Mouse (Mus musculus) macrophage (primary cell): ENCODE data around the gene Artn. TPM values are rescaled to one million over a fixed set of nuclear protein-coding genes. Genes with fewer than 3 reads are reported as not detected.

Experiments
- H3K27ac ChIP-seq: fragments of 350-480 bp; formaldehyde crosslinking; 2 replicates; pipeline ENCODE4 v1.9.0; 2021
- H3K36me3 ChIP-seq: fragments of 350-480 bp; formaldehyde crosslinking; 2 replicates; pipeline ENCODE4 v1.9.0; 2021; ENCODE audit errors: inconsistent target
- H3K4me3 ChIP-seq: fragments of 350-480 bp; formaldehyde crosslinking; 2 replicates; pipeline ENCODE4 v1.9.0; 2021; ENCODE audit errors: inconsistent target
- H3K79me2 ChIP-seq: fragments of 350-480 bp; formaldehyde crosslinking; 2 replicates; pipeline ENCODE4 v1.9.0; 2021; ENCODE audit errors: inconsistent target
- WGBS: methylation state at CpG from one replicate; pipeline ENCODE4 v1.1.7; 2026; ENCODE audit warnings: inconsistent platforms; ENCODE audit not compliant: missing documents; 5-methylcytosine and 5-hydroxymethylcytosine counted together
- polyA plus RNA-seq: library from polyadenylated mRNA; stranded (reverse); fragments of 250-400 nt; gene quantifications from 3 replicates; pipeline ENCODE4 v1.2.4, GENCODE M21; 2018; ENCODE audit warnings: inconsistent platforms

The Artn gene
- polyA plus RNA-seq, 1 experiment from 2014 or later = not detected

DNA sequence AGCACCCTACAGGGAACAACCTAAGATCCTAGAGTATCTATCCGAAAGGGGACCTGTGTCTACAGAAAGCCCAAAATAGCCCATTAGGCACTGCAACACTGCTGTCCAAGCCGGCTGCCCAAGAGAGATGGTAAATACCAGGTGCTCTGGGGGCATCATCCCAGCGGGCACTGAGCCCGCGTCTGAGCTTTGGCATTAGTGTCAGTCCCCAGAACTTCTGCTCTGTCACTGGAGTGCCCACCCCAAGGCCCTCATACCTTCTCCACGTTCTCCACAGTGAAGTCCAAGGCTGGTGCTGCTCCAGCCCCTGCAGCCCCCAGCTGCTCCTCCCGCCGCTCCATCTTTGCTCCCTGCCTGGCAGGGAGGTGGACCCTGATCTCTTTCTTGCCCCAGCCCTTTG lies 15.5 kb downstream of the Artn start:
- Histone ChIP-seq H3K36me3 (peaks cover 9% of the 10 kb centered on the region), H3K79me2 (peaks cover 48% of the 10 kb centered on the region), H3K4me3 (peak overlapping the region; percentile 97), H3K27ac (peak overlapping the region; percentile 80; the same call in 1 of the 2 replicates)
- WGBS = 25% methylated on average over 8 of the region's 8 CpGs

DNA sequence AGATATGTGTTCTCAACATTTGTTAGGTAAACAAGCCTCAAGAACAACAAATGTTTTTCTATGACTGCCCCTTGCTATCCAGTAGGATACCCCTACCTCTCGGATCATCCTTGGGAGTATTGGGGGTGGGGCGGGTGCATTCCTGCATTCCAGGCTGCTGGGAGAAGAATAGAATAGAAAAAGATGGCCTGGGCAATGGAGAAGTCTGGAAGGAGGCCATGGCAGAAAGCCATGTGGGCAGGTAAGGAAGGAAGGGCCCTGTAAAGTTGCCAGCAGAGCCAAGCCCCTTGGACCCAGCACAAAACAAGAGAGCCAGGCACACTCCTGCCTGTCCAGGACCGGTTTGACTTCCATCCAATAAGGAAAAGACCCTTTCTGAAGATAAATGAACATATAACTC lies 16.1 kb downstream of the Artn start:
- Histone ChIP-seq H3K4me3 (no peak overlapping the region), H3K36me3 (peaks cover 9% of the 10 kb centered on the region), H3K79me2 (peaks cover 52% of the 10 kb centered on the region), H3K27ac (no peak overlapping the region)
- WGBS = 83% methylated on average over 3 of the region's 3 CpGs

DNA sequence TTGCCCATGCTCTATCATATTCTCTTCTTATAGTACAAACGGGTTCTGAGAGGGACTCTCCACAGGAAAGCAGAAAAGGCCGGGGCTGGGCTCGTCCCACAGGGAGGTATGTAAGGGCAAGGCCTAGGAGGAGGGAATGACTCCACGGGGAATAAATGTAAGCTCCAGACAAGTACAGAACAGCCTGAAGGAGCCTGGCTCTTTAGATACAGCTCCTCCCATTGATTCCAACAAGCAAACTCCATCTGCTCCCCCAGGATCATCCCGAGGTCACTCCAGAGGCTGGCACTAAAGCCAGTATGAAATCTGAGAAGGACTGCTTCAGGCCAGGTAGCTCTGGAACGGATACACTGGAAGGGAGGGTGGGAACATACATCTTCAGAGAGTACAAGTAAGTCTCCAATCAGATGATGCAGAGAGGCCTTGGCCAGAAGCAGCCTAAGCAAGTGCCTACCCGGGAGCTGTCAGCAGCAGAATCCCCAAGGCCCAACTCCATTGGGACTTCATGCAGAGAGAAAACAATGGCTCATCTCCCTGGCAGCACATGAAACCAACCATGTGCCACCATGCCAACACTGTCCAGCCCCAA lies 16.8 kb downstream of the Artn start:
- peaks cover 9% of the 10 kb centered on the region for H3K36me3 ChIP-seq
- WGBS = 94% methylated on average over 7 of the region's 7 CpGs
- peaks cover 54% of the 10 kb centered on the region for H3K79me2 ChIP-seq
- H3K4me3 ChIP-seq = no peak overlapping the region
- no peak overlapping the region for H3K27ac ChIP-seq

DNA sequence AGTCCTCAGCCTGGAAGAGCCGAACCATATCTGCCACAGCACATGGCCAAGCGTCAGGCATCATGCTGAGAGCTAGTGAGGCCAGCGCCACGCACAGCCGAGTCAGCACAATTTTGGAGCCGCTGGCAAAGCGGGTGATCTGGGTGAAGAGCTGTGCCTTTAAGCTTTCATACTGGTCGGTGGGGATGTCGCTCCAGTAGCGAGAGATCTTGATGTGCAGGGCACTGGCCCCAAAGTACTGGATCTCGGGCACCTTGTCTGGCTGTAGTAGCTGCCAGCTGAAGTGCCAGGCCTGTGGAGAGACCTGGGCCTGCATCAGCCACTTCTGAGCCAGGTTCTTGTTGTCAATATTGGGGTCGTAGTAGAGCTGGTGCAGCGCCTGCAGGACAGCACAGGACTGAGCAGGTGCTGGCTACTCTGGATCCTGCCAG lies 17.4 kb downstream of the Artn start:
- Histone ChIP-seq H3K79me2 (peaks cover 60% of the 10 kb centered on the region), H3K4me3 (no peak overlapping the region), H3K36me3 (peaks cover 9% of the 10 kb centered on the region), H3K27ac (no peak overlapping the region)
- 95% methylated on average over 13 of the region's 13 CpGs for WGBS

GRCm38 (mm10) chr4:117908834-117909453 lies 20.6 kb downstream of the Artn start:
- WGBS = 92% methylated on average over 8 of the region's 8 CpGs
- peaks cover 29% of the 10 kb centered on the region for H3K36me3 ChIP-seq
- peaks cover 52% of the 10 kb centered on the region for H3K79me2 ChIP-seq
- H3K27ac ChIP-seq = no peak overlapping the region
- H3K4me3 ChIP-seq = no peak overlapping the region

- H3K4me3 ChIP-seq = no peak overlapping the region
- 100% methylated on average over 3 of the region's 3 CpGs for WGBS
- H3K36me3 ChIP-seq = peaks cover 48% of the 10 kb centered on the region
- H3K79me2 ChIP-seq = peaks cover 24% of the 10 kb centered on the region; the same call in 1 of the 2 replicates
- H3K27ac ChIP-seq = no peak overlapping the region
Measured at GRCm38 (mm10) chr4:117906196-117906595, 23.4 kb downstream of the Artn start.

DNA sequence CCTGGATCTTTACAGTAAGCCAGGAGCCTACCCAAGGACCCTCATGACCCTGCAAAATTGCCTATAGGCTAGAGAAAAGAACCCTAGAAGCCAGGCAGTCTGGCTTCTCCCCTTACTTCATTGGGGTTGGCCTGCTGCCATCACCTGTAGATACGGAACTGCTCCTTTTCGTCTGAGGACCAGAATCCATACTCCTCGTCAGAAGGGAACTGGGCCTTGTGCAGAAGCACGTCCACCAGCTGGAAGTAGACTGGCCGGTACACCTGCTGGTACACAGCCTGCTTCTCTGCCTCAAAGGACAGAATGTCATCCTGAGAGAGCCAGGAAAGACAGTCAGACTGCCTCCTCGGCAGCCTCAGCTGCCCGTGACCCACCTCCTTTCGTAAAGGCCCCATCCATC lies 24.8 kb downstream of the Artn start:
- Histone ChIP-seq H3K36me3 (peaks cover 62% of the 10 kb centered on the region), H3K27ac (no peak overlapping the region), H3K4me3 (no peak overlapping the region), H3K79me2 (peaks cover 18% of the 10 kb centered on the region; the same call in 1 of the 2 replicates)
- 96% methylated on average over 8 of the region's 8 CpGs for WGBS

DNA sequence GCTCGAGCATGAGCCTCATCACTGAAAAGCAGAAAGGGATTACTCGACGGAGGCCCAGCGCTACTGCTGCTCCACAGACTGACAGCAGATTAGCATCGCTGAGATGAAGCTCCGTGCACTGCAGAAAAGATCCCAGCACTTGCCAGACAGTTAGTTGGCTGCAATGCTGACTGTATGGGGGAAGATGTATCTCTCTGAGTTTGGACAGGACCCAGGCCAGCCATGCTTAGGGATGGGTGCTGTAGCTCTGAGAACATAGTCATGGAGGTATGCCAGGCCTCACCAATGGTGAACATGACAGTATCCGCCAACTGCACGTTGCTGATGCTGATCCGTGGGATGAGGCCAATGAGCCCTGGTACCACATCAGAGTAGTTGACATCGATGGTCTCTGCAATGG lies 25.5 kb downstream of the Artn start:
- H3K4me3 ChIP-seq = no peak overlapping the region
- H3K36me3 ChIP-seq = peaks cover 68% of the 10 kb centered on the region
- WGBS = 95% methylated on average over 10 of the region's 10 CpGs

GRCm38 (mm10) chr4:117898111-117898510 lies 31.5 kb downstream of the Artn start:
- 90% methylated on average over 3 of the region's 3 CpGs for WGBS
- H3K36me3 ChIP-seq = peaks cover 73% of the 10 kb centered on the region
- no peak overlapping the region for H3K27ac ChIP-seq
- no peaks in the 10 kb centered on the region for H3K79me2 ChIP-seq
- H3K4me3 ChIP-seq = no peak overlapping the region

More for the DNA sequence above, 25.5 kb downstream of the Artn start:
- Histone ChIP-seq H3K79me2 (peaks cover 12% of the 10 kb centered on the region; the same call in 1 of the 2 replicates), H3K27ac (no peak overlapping the region)

GRCm38 (mm10) chr4:117896031-117896430 lies 33.5 kb downstream of the Artn start:
- Histone ChIP-seq H3K36me3 (peaks cover 52% of the 10 kb centered on the region), H3K27ac (no peak overlapping the region), H3K79me2 (peaks cover 6% of the 10 kb centered on the region; the same call in 1 of the 2 replicates), H3K4me3 (no peak overlapping the region)
- WGBS = 100% methylated on average over 5 of the region's 6 CpGs

DNA sequence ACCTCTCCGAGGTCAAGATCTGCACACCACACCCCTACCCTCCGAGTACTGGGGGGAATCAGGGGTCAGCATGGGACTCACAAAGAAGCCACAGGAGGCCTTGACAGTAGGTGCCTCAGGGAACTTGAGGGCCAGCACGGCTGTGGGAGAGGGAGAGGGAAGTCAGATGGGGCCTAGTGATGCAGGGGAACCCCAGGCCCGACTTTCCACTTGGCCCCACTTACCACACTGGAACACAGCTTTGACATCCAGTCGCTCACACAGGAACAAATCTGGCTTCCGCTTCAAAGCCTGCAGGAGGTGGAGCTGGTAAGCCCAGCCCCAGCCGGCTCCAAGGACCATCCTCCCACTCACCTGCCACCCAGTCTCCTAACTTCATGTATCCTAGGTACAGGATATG lies 34.2 kb downstream of the Artn start:
- H3K36me3 ChIP-seq = peaks cover 45% of the 10 kb centered on the region
- H3K27ac ChIP-seq = no peak overlapping the region
- H3K4me3 ChIP-seq = no peak overlapping the region
- H3K79me2 ChIP-seq = peaks cover 10% of the 10 kb centered on the region; the same call in 1 of the 2 replicates
- 96% methylated on average over 7 of the region's 7 CpGs for WGBS

DNA sequence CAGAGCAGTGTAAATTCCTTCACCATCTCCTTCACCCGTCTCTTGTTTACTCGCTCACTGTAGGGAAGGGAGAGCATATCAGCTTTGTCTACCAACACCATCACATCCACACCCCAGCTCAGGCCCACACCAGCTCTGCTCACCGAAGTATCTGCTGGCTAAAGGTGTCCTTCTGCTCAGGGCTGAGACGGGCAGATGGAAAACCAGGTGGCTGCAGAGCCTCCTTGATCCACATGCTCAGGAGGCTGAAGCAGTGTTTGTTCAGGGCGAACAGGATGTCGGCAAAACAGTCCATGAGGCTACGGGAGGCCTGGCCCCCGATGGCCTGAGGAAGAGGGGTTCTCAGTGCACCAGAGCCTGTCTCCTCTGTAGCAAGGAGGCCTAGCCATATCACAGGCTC lies 35.0 kb downstream of the Artn start:
- Histone ChIP-seq H3K4me3 (no peak overlapping the region), H3K36me3 (peaks cover 37% of the 10 kb centered on the region), H3K79me2 (peaks cover 10% of the 10 kb centered on the region; the same call in 1 of the 2 replicates), H3K27ac (no peak overlapping the region)
- 92% methylated on average over 6 of the region's 8 CpGs for WGBS

GRCm38 (mm10) chr4:117893376-117893775 lies 36.2 kb downstream of the Artn start:
- Histone ChIP-seq H3K27ac (no peak overlapping the region), H3K79me2 (peaks cover 10% of the 10 kb centered on the region; the same call in 1 of the 2 replicates), H3K36me3 (peaks cover 25% of the 10 kb centered on the region; the same call in 1 of the 2 replicates), H3K4me3 (no peak overlapping the region)
- WGBS = 19% methylated on average over 9 of the region's 9 CpGs

- H3K36me3 ChIP-seq = peaks cover 18% of the 10 kb centered on the region; the same call in 1 of the 2 replicates
- peaks cover 10% of the 10 kb centered on the region for H3K79me2 ChIP-seq
- no peak within 1 kb of the TSS for H3K27ac ChIP-seq
- peak within 1 kb of the TSS; percentile 96 for H3K4me3 ChIP-seq
- 0% methylated on average over 18 of the region's 21 CpGs for WGBS
Measured at GRCm38 (mm10) chr4:117891738-117892161, 37.8 kb downstream of the Artn start, which contains the start of gene Dph2. Dph2 (minus strand) TSS chr4:117892032.

DNA sequence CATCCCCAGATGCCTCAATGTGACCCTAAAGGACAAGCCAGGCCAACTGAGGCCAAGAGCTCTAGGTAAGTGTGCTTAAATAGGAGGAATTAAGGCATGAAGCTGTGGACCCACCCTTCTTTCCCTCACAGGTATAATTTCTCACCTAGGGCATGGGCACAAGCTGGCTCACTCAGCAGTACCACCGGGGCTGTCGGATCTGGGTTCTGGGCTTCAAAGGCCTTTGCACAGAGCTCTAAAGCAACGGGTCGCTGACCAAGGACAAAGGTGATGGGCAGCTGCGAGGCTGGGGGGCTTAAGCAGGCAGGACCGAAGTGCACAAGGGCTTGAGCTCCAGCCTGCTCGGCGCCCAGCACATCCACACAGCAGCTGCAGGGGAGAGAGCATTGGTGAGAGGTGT lies 38.8 kb downstream of the Artn start:
- Histone ChIP-seq H3K27ac (no peak overlapping the region), H3K36me3 (peaks cover 17% of the 10 kb centered on the region; the same call in 1 of the 2 replicates), H3K79me2 (peaks cover 20% of the 10 kb centered on the region), H3K4me3 (peak overlapping the region; percentile 96)
- 94% methylated on average over 7 of the region's 8 CpGs for WGBS
